Mouse (Mus musculus) kidney, adult 8-10 months (tissue): ENCODE data around the gene Stard5.

Experiments used
- DNase-seq, 2 experiments: peaks; one replicate each; pipeline ENCODE4 v3.0.0; 2022

Gene Stard5

GRCm38 (mm10) chr7:83667936-83668645 is 36.3 kb downstream of the Stard5 start:
- no peak for DNase-seq

GRCm38 (mm10) chr7:83668724-83669123 is 37.0 kb downstream of the Stard5 start:
- DNase-seq, result peak; percentile 41 to 61

- DNase-seq, result no peak
These were observed 39.8 kb downstream of the Stard5 start for GRCm38 (mm10) chr7:83671573-83671972.

GRCm38 (mm10) chr7:83675545-83676254 is 43.9 kb downstream of the Stard5 start:
- DNase-seq, result peak in 1 of 2 experiments; percentile 41

- no peak for DNase-seq
These were observed 45.5 kb downstream of the Stard5 start for GRCm38 (mm10) chr7:83677296-83677695.

GRCm38 (mm10) chr7:83678506-83678905 is 46.7 kb downstream of the Stard5 start:
- DNase-seq, result no peak

- no peak for DNase-seq
These were observed 51.0 kb downstream of the Stard5 start for GRCm38 (mm10) chr7:83682640-83683274.

GRCm38 (mm10) chr7:83695449-83696212 is 63.9 kb downstream of the Stard5 start:
- DNase-seq, result peak in 1 of 2 experiments; percentile 27

- DNase-seq, result no peak
These were observed 67.4 kb downstream of the Stard5 start for GRCm38 (mm10) chr7:83699066-83699745.
